19 mouse cellular contexts compared by ENCODE assay signal in the genomic region with DNA sequence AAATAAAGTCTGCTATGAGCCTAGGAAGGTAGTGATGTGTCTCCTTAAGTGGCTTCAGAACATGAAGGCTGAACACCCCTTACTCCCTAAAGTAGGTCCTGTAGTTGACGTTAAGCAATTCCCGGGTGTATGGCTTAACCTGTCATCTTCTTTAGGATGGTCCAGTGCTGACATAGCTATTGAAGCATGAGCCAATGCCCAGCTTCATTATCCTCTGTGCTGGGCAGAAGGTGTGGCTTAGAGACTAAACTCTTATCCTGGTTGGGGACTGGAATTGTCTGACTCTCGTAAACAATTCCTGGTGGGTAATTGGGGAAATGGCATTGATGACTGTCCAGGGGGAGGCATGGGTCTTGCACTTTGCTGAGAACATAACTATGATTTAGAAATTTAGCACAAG.
DNase-seq lines count a peak whose midpoint lies in the region; ATAC-seq lines count a peak whose summit lies in the region.
"Had no signal": no experiment of that assay in that cellular context is flagged by ENCODE, and none has a peak within 500 bp of the region (broad histone marks: within the 10 kb centered on the region; RNA-seq: fewer than 3 reads in every experiment).

No protein-coding gene starts in this region.

- 70% methylated on average over 3 of the region's 3 CpGs for WGBS in heart, embryonic 10.5 days
- WGBS in midbrain, embryonic 11.5 days: 77% methylated on average over 3 of the region's 3 CpGs
- WGBS in midbrain, embryonic 13.5 days: 71% methylated on average over 3 of the region's 3 CpGs

- no peak overlapping the region for H3K4me2 ChIP-seq in midbrain, embryonic 11.5 days
- H3K4me2 ChIP-seq in midbrain, embryonic 13.5 days (replicated peaks): no peak overlapping the region
- H3K4me2 ChIP-seq: embryonic facial prominence, embryonic 12.5 days; forebrain, embryonic 13.5 days; forebrain, embryonic 15.5 days had no signal

- no peak for ATAC-seq in midbrain, embryonic 11.5 days (ENCODE audit: low FRiP score)
- no peak for ATAC-seq in midbrain, embryonic 13.5 days
- ATAC-seq: forebrain, embryonic 13.5 days; forebrain, embryonic 15.5 days had no signal

- no peak overlapping the region for H3K4me3 ChIP-seq in heart, embryonic 10.5 days
- no peak overlapping the region for H3K4me3 ChIP-seq in midbrain, embryonic 11.5 days (ENCODE audit: low read depth, low read length)
- H3K4me3 ChIP-seq in midbrain, embryonic 13.5 days (replicated peaks): no peak overlapping the region
- H3K4me3 ChIP-seq: embryonic facial prominence, embryonic 10.5 days; embryonic facial prominence, embryonic 12.5 days; forebrain, embryonic 13.5 days; forebrain, embryonic 15.5 days had no signal

- peak; percentile 47 for DNase-seq in heart, embryonic 10.5 days (ENCODE audit: low spot score)
- no peak for DNase-seq in heart, postnatal 4 days
- peak; percentile 69 for DNase-seq in midbrain, embryonic 11.5 days (ENCODE audit: low spot score, missing footprints)
- peak; percentile 72 for DNase-seq in retina, embryonic 14.5 days (ENCODE audit: low spot score)
- peak; percentile 75 for DNase-seq in retina, postnatal 1 day
- DNase-seq in c-Kit-positive CD71-positive TER-119-positive erythroid progenitor cells, embryonic 14.5 days (ENCODE audit: low spot score): no peak
- DNase-seq: adrenal gland, adult 2 months; adrenal gland, postnatal 10 days; adrenal gland, postnatal 25 days; cerebellum, adult 11-12 months; cerebellum, adult 2 months; cerebellum, adult 9-10 months; cerebellum, postnatal 10 days; cerebellum, postnatal 25 days had no signal

- H3K36me3 ChIP-seq in heart, embryonic 10.5 days: no peaks in the 10 kb centered on the region
- H3K36me3 ChIP-seq in midbrain, embryonic 11.5 days (ENCODE audit: control insufficient read depth, insufficient read depth, low read length): no peaks in the 10 kb centered on the region
- no peaks in the 10 kb centered on the region for H3K36me3 ChIP-seq in midbrain, embryonic 13.5 days
- H3K36me3 ChIP-seq: embryonic facial prominence, embryonic 10.5 days; embryonic facial prominence, embryonic 12.5 days; forebrain, embryonic 15.5 days had no signal

- H3K4me1 ChIP-seq in heart, embryonic 10.5 days: no peaks in the 10 kb centered on the region
- H3K4me1 ChIP-seq in midbrain, embryonic 11.5 days (ENCODE audit: control insufficient read depth, insufficient read depth, low read length): no peaks in the 10 kb centered on the region
- H3K4me1 ChIP-seq in midbrain, embryonic 13.5 days (replicated peaks): no peaks in the 10 kb centered on the region
- H3K4me1 ChIP-seq: embryonic facial prominence, embryonic 10.5 days; embryonic facial prominence, embryonic 12.5 days; forebrain, embryonic 13.5 days; forebrain, embryonic 15.5 days had no signal

- H3K9ac ChIP-seq in midbrain, embryonic 11.5 days (ENCODE audit: low read length): no peak overlapping the region
- no peak overlapping the region for H3K9ac ChIP-seq in midbrain, embryonic 13.5 days (replicated peaks)
- H3K9ac ChIP-seq: embryonic facial prominence, embryonic 12.5 days; forebrain, embryonic 13.5 days; forebrain, embryonic 15.5 days had no signal

- no peak overlapping the region for H3K27ac ChIP-seq in heart, embryonic 10.5 days
- no peak overlapping the region for H3K27ac ChIP-seq in midbrain, embryonic 11.5 days (ENCODE audit: low read depth, low read length)
- no peak overlapping the region for H3K27ac ChIP-seq in midbrain, embryonic 13.5 days
- H3K27ac ChIP-seq: embryonic facial prominence, embryonic 10.5 days; embryonic facial prominence, embryonic 12.5 days; forebrain, embryonic 13.5 days; forebrain, embryonic 15.5 days had no signal

- no peaks in the 10 kb centered on the region for H3K9me3 ChIP-seq in heart, embryonic 10.5 days
- no peaks in the 10 kb centered on the region for H3K9me3 ChIP-seq in midbrain, embryonic 11.5 days (ENCODE audit: control insufficient read depth, low read length)
- no peaks in the 10 kb centered on the region for H3K9me3 ChIP-seq in midbrain, embryonic 13.5 days
- H3K9me3 ChIP-seq: embryonic facial prominence, embryonic 10.5 days; embryonic facial prominence, embryonic 12.5 days; forebrain, embryonic 13.5 days; forebrain, embryonic 15.5 days had no signal

- no peaks in the 10 kb centered on the region for H3K27me3 ChIP-seq in heart, embryonic 10.5 days (ENCODE audit: insufficient read depth, poor library complexity, severe bottlenecking)
- H3K27me3 ChIP-seq in midbrain, embryonic 11.5 days (ENCODE audit: control insufficient read depth, insufficient read depth, low read length): no peaks in the 10 kb centered on the region
- no peaks in the 10 kb centered on the region for H3K27me3 ChIP-seq in midbrain, embryonic 13.5 days
- H3K27me3 ChIP-seq: embryonic facial prominence, embryonic 12.5 days; forebrain, embryonic 13.5 days; forebrain, embryonic 15.5 days had no signal

Comparison
In these comparisons a context has a peak if more than half of its experiments do, and no peak if none do; other contexts are left out.
1. DNase-seq: peak in heart, embryonic 10.5 days (single experiment), midbrain, embryonic 11.5 days (single experiment), retina, embryonic 14.5 days (single experiment) and retina, postnatal 1 day (single experiment); none in heart, postnatal 4 days (single experiment) and c-Kit-positive CD71-positive TER-119-positive erythroid progenitor cells, embryonic 14.5 days (single experiment).